In genomic region chr4:108070286-108070685, GRCm38 (mm10) we compare ENCODE assay signal across 8 mouse cellular contexts. TPM values are rescaled to one million over a fixed set of nuclear protein-coding genes. Genes with fewer than 3 reads are reported as not detected.
DNase-seq lines count a peak whose midpoint lies in the region; ATAC-seq and TF ChIP-seq lines count a peak whose summit lies in the region.

No protein-coding gene starts in this region.

- DNase-seq in kidney, adult 9 months, result peak; percentile 69
- no peak for DNase-seq in kidney, postnatal 36 days
- no peak for DNase-seq in hindbrain, embryonic 14.5 days (ENCODE audit: low spot score)
- DNase-seq in midbrain, embryonic 14.5 days, result no peak
- DNase-seq in testis, postnatal 10 days (ENCODE audit: low spot score), result no peak
- DNase-seq in frontal cortex, postnatal 14 days (ENCODE audit: low spot score in 2 of 2), result no peak

- H3K27me3 ChIP-seq in hindbrain, embryonic 14.5 days (ENCODE audit: control insufficient read depth, insufficient read depth, low read length), result no peaks in the 10 kb centered on the region
- H3K27me3 ChIP-seq in midbrain, embryonic 14.5 days (ENCODE audit: control insufficient read depth, insufficient read depth, low read length), result no peaks in the 10 kb centered on the region

- no peak for TF ChIP-seq CTCF in bone marrow macrophage, adult 2 months (IDR thresholded peaks at IDR 0.05; ENCODE audit: low read depth, low read length)

- peaks cover 22% of the 10 kb centered on the region for H3K36me3 ChIP-seq in hindbrain, embryonic 14.5 days (replicated peaks; ENCODE audit: control insufficient read depth, insufficient read depth)
- peaks cover 20% of the 10 kb centered on the region; the same call in 1 of the 2 replicates for H3K36me3 ChIP-seq in midbrain, embryonic 14.5 days (ENCODE audit: control insufficient read depth, insufficient read depth, low read length)

- H3K9me3 ChIP-seq in hindbrain, embryonic 14.5 days (ENCODE audit: control insufficient read depth, low read length), result no peaks in the 10 kb centered on the region
- H3K9me3 ChIP-seq in midbrain, embryonic 14.5 days (ENCODE audit: control insufficient read depth, low read length), result no peaks in the 10 kb centered on the region

- 77% methylated on average over 4 of the region's 4 CpGs for WGBS in hindbrain, embryonic 14.5 days
- 75% methylated on average over 4 of the region's 4 CpGs for WGBS in midbrain, embryonic 14.5 days

- ATAC-seq in hindbrain, embryonic 14.5 days (ENCODE audit: low FRiP score), result no peak
- no peak for ATAC-seq in midbrain, embryonic 14.5 days (ENCODE audit: low FRiP score, low TSS enrichment)
- no peak for ATAC-seq in inflammation-experienced regulatory T-cells, adult 6 months

- H3K4me3 ChIP-seq in bone marrow macrophage, adult 2 months (ENCODE audit: insufficient read depth, low read length), result peak overlapping the region; percentile 80
- H3K4me3 ChIP-seq in hindbrain, embryonic 14.5 days (replicated peaks; ENCODE audit: low read length), result peak overlapping the region; percentile 45
- peak overlapping the region; percentile 52 for H3K4me3 ChIP-seq in midbrain, embryonic 14.5 days (replicated peaks; ENCODE audit: low read depth, low read length)

- peaks cover 20% of the 10 kb centered on the region for H3K4me1 ChIP-seq in bone marrow macrophage, adult 2 months (ENCODE audit: control insufficient read depth, insufficient read depth, low read length)
- H3K4me1 ChIP-seq in hindbrain, embryonic 14.5 days (replicated peaks; ENCODE audit: control insufficient read depth, insufficient read depth, low read length), result peaks cover 14% of the 10 kb centered on the region
- peaks cover 7% of the 10 kb centered on the region for H3K4me1 ChIP-seq in midbrain, embryonic 14.5 days (ENCODE audit: control insufficient read depth, insufficient read depth, low read length)

- peak overlapping the region; percentile 41; the same call in 1 of the 2 replicates for H3K27ac ChIP-seq in bone marrow macrophage, adult 2 months (ENCODE audit: insufficient read depth, low read depth, low read length)
- H3K27ac ChIP-seq in hindbrain, embryonic 14.5 days, result no peak overlapping the region
- H3K27ac ChIP-seq in midbrain, embryonic 14.5 days (replicated peaks; ENCODE audit: low read depth, low read length), result no peak overlapping the region

- H3K4me2 ChIP-seq in hindbrain, embryonic 14.5 days (replicated peaks), result peak overlapping the region; percentile 61
- peak overlapping the region; percentile 93 for H3K4me2 ChIP-seq in midbrain, embryonic 14.5 days (ENCODE audit: low read length)

- TF ChIP-seq POLR2A in bone marrow macrophage, adult 2 months (IDR thresholded peaks at IDR 0.05; ENCODE audit: borderline replicate concordance, low read depth, low read length), result no peak

- H3K9ac ChIP-seq in hindbrain, embryonic 14.5 days, result peak overlapping the region; percentile 56
- H3K9ac ChIP-seq in midbrain, embryonic 14.5 days (replicated peaks; ENCODE audit: low read length), result peak overlapping the region; percentile 53

RNA-seq across cellular contexts. Expression of gene Podn, which starts 26.0 kb away (rescaled TPM):
- polyA plus RNA-seq in bone marrow macrophage, adult 2 months (2012; ENCODE audit: insufficient read depth, insufficient read length, missing spikeins), result not detected in 2 replicates
- polyA plus RNA-seq in hindbrain, embryonic 14.5 days (2014; fragmentation: Nextera tagmentation; extraction: Ambion mirVana), result 0.29 and 0.68 TPM in 2 replicates
- polyA plus RNA-seq in midbrain, embryonic 14.5 days (2014; fragmentation: Nextera tagmentation; extraction: Ambion mirVana), result 0.12 TPM in 1 of 2 replicates, not detected in the other
- not detected for polyA plus RNA-seq in inflammation-experienced regulatory T-cells, adult 6 months (2017; shearing (Covaris generic))
